Mouse (Mus musculus): ENCODE results near the gene Snx22.

GRCm38 (mm10) chr9:66039290-66039689 is 30.2 kb downstream of the Snx22 start:
- no peak for TF ChIP-seq USF1 (IDR thresholded peaks at IDR 0.05; ENCODE audit: low read depth)
- TF ChIP-seq POLR2A (IDR thresholded peaks at IDR 0.05; ENCODE audit: insufficient read length, low read depth): no peak
- TF ChIP-seq POLR2AphosphoS2 (IDR thresholded peaks at IDR 0.05; ENCODE audit: insufficient read length, low read depth): no peak
- TF ChIP-seq CEBPB (IDR thresholded peaks at IDR 0.05; ENCODE audit: insufficient read depth, poor library complexity, severe bottlenecking): no peak
- no peak for TF ChIP-seq MYOG (IDR thresholded peaks at IDR 0.05; ENCODE audit: control insufficient read depth in 1 of 3, insufficient read depth in 1 of 3, insufficient read length in 2 of 3, low read depth in 2 of 3)
- TF ChIP-seq E2F4 (IDR thresholded peaks at IDR 0.05; ENCODE audit: insufficient read depth): no peak
- no peak for TF ChIP-seq MAX (IDR thresholded peaks at IDR 0.05; ENCODE audit: low read depth)
- no peak for TF ChIP-seq SRF (IDR thresholded peaks at IDR 0.05; ENCODE audit: control insufficient read depth, insufficient read length, low read depth)
- TF ChIP-seq TCF12 (IDR thresholded peaks at IDR 0.05; ENCODE audit: insufficient read depth, poor library complexity, severe bottlenecking): no peak
- no peak for TF ChIP-seq MYOD1 (IDR thresholded peaks at IDR 0.05; ENCODE audit: control insufficient read depth in 1 of 3, insufficient read length in 2 of 3, low read depth in 2 of 3)

Measured in myocyte (in vitro differentiated cells).